Mouse (Mus musculus): ENCODE measurements at regions not wholly inside any gene's neighbourhood (a gene's known extent, or its start where the extent isn't known, plus 50 kb on each side); places are given as distances from the start of the nearest gene placed in this dataset.

GRCm38 (mm10) chr10:95003621-95004020 is 59.0 kb upstream of the Plxnc1 start:
- ATAC-seq (no peak), DNase-seq (no peak)
- Histone ChIP-seq H3K4me1 (ENCODE audit: insufficient read depth) (no peaks in the 10 kb centered on the region), H3K36me3 (replicated peaks; ENCODE audit: insufficient read depth, low read length) (no peaks in the 10 kb centered on the region), H3K4me2 (ENCODE audit: low read depth, low read length) (no peak overlapping the region), H3K9me3 (ENCODE audit: low read length) (no peaks in the 10 kb centered on the region), H3K9ac (replicated peaks) (no peak overlapping the region), H3K4me3 (ENCODE audit: low read depth, low read length) (no peak overlapping the region), H3K27me3 (ENCODE audit: insufficient read depth, low read length) (no peaks in the 10 kb centered on the region), H3K27ac (ENCODE audit: low read depth) (no peak overlapping the region)
- WGBS (ENCODE audit: insufficient replicate concordance), result 88% methylated on average over 7 of the region's 7 CpGs
- TF ChIP-seq CTCF (IDR thresholded peaks at IDR 0.05; ENCODE audit: low read depth) (no peak), EP300 (IDR thresholded peaks at IDR 0.05; ENCODE audit: low read depth) (no peak)

GRCm38 (mm10) chr10:95001650-95002049 is 57.0 kb upstream of the Plxnc1 start:
- H3K27me3 ChIP-seq (ENCODE audit: insufficient read depth, low read length), result no peaks in the 10 kb centered on the region
- no peak overlapping the region for H3K4me3 ChIP-seq (ENCODE audit: low read depth, low read length)
- H3K4me2 ChIP-seq (ENCODE audit: low read depth, low read length), result no peak overlapping the region
- H3K27ac ChIP-seq (ENCODE audit: low read depth), result no peak overlapping the region
- TF ChIP-seq CTCF (IDR thresholded peaks at IDR 0.05; ENCODE audit: low read depth), result no peak
- no peak for TF ChIP-seq EP300 (IDR thresholded peaks at IDR 0.05; ENCODE audit: low read depth)
- DNase-seq (no peak), ATAC-seq (no peak)
- no peak overlapping the region for H3K9ac ChIP-seq (replicated peaks)
- no peaks in the 10 kb centered on the region for H3K9me3 ChIP-seq (ENCODE audit: low read length)
- H3K4me1 ChIP-seq (ENCODE audit: insufficient read depth), result no peaks in the 10 kb centered on the region
- 74% methylated on average over 6 of the region's 6 CpGs for WGBS (ENCODE audit: insufficient replicate concordance)
- H3K36me3 ChIP-seq (replicated peaks; ENCODE audit: insufficient read depth, low read length), result no peaks in the 10 kb centered on the region

- Histone ChIP-seq H3K4me1 (ENCODE audit: insufficient read depth) (no peaks in the 10 kb centered on the region), H3K9me3 (ENCODE audit: low read length) (no peaks in the 10 kb centered on the region), H3K27ac (ENCODE audit: low read depth) (no peak overlapping the region), H3K4me3 (ENCODE audit: low read depth, low read length) (no peak overlapping the region), H3K36me3 (replicated peaks; ENCODE audit: insufficient read depth, low read length) (no peaks in the 10 kb centered on the region), H3K27me3 (ENCODE audit: insufficient read depth, low read length) (no peaks in the 10 kb centered on the region), H3K9ac (replicated peaks) (no peak overlapping the region), H3K4me2 (ENCODE audit: low read depth, low read length) (no peak overlapping the region)
- DNase-seq, result no peak
- TF ChIP-seq CTCF (IDR thresholded peaks at IDR 0.05; ENCODE audit: low read depth), result no peak
- TF ChIP-seq EP300 (IDR thresholded peaks at IDR 0.05; ENCODE audit: low read depth), result no peak
- no peak for ATAC-seq
- 46% methylated on average over 5 of the region's 5 CpGs for WGBS (ENCODE audit: insufficient replicate concordance)
Measured at GRCm38 (mm10) chr10:94999716-95000115, 55.1 kb upstream of the Plxnc1 start.

Data from liver, postnatal 0 days (tissue).